Mouse (Mus musculus) kidney, postnatal 36 days (tissue): ENCODE measurements around the gene Sema3f.
A peak's percentile ranks its signal among the peaks of the same experiment; 100 is the strongest.

Source experiments
- DNase-seq, 2 experiments: peaks; one replicate each; pipeline ENCODE4 v3.0.0; 2021 to 2022; ENCODE audit warnings: mixed read lengths in 2 of 2

Sema3f gene

GRCm38 (mm10) chr9:107659551-107659950 lies 50.7 kb downstream of the Sema3f start:
- no peak for DNase-seq

- DNase-seq, result no peak
These were observed 52.2 kb downstream of the Sema3f start for GRCm38 (mm10) chr9:107658096-107658495.

DNA sequence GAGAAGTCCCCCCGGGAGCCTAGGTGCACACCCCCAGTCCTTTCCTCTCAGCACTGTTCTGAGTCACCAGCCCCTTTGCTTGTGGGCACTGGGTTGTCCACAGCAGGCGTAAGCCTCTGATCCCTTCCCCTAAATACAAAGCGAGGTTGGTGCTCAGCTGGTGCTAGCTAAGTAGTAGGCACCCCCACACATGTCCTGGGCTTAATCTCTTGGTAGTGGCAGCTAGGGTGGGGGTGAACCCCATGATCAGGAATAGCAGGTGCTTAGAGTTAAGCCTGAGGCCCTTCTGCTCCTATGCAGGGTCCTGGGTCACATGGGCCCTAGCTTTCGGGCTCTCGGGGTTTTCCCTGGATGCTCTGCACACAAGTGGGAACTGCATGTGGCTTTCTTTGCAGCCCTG lies 53.1 kb downstream of the Sema3f start:
- no peak for DNase-seq

DNA sequence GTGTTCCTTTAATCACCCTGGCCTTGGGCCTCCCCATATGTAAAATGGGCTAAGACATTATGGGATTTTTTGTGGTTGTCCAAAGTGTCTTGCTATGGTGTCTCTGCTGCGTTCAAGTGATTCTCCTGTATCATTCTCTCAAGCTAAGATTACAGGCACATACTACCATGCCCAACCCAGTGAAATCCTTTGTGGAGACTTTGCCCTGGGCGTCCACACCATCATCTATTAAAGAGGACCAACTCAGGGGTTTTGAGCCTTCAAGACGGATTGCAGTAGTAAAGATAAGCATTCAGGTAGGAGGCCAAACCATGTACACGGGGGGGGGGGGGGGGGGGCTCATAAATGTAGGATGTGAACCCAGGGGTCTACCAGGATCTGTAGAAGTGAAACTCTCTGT lies 55.7 kb downstream of the Sema3f start:
- no peak for DNase-seq

- no peak for DNase-seq
These were observed 56.8 kb downstream of the Sema3f start for GRCm38 (mm10) chr9:107653474-107653873.

- DNase-seq, result no peak
These were observed 59.4 kb downstream of the Sema3f start for GRCm38 (mm10) chr9:107650708-107651481.

GRCm38 (mm10) chr9:107650225-107650624 lies 60.0 kb downstream of the Sema3f start:
- no peak for DNase-seq

- no peak for DNase-seq
These were observed 61.5 kb downstream of the Sema3f start for GRCm38 (mm10) chr9:107648767-107649166.

- DNase-seq, result no peak
These were observed 63.3 kb downstream of the Sema3f start for GRCm38 (mm10) chr9:107646975-107647374.

DNA sequence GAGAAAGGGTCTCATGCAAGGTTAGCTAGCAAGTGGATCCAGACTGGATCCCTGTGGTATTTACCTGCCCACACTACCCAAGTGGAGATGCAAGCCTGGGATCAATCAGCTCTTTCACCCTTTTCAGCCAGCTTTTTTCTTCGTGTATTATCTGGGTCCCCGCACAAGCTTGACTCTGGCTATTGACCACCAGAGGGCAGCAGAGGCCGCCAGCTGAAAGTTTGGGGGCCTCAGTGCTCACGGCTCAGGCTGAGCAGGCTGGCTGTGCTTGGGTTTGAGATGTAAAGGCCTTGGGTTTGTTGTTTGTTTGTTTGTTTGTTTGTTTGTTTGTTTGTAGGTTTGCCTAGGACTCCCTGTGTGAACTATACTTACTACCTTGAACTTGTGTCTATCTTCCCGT lies 64.7 kb downstream of the Sema3f start:
- DNase-seq, result peak; percentile 78 to 90

GRCm38 (mm10) chr9:107645153-107645510 lies 65.1 kb downstream of the Sema3f start:
- peak in 1 of 2 experiments; percentile 59 for DNase-seq

- DNase-seq, result peak; percentile 90 to 96
These were observed 65.7 kb downstream of the Sema3f start for GRCm38 (mm10) chr9:107644495-107645152.

DNA sequence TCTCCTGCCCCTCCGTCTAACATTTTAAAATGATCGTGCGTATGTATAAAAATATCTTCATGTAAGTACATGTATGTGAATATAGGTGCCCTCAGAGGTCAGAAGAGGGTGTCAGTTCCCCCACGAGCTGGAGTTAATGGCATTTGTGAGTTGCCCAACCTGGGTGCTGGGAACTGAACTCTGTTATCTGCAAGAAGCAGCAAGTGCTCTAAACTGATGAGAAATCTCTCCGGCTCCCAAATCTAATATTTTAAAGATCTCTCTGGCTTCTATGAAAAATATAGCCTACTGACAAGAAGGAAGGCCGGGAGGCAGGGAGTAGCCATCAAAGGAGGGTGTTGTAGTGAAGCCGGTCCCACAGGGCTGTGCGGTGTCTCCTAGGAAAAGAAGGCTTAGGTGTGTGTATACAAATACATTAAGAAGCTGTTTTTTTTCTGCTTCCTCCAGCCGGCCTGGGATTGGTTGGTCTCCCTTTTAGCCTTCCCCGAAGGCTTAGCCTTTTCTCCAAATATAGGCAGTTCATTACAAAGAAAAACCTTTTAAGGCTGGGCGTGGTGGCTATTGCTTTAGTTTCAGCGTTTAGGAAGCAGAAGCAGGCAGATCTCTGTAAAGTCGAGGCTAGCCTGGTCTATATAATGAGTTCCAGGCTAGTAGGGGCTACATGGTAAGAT lies 66.6 kb downstream of the Sema3f start:
- no peak for DNase-seq

DNA sequence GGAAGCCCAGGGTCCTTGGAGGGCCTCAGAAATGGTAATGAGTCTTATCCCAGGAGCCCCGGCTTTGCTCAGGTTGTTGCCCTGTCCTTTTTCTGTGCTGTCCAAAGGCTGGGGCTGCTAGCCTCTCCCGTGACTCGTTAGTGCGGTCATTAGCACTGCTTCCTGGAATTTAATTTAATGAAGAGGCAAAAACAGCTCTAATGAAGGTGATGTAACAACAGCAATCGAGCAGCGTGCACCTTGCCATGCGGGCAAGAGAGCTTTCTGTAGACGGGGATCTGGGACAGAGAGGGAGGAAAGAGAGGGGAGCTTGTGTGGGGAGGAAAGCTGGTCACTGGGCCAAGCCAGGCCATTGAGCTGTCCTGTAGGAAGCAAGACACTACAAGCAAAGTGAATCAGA lies 68.6 kb downstream of the Sema3f start:
- peak in 1 of 2 experiments; percentile 45 for DNase-seq

DNA sequence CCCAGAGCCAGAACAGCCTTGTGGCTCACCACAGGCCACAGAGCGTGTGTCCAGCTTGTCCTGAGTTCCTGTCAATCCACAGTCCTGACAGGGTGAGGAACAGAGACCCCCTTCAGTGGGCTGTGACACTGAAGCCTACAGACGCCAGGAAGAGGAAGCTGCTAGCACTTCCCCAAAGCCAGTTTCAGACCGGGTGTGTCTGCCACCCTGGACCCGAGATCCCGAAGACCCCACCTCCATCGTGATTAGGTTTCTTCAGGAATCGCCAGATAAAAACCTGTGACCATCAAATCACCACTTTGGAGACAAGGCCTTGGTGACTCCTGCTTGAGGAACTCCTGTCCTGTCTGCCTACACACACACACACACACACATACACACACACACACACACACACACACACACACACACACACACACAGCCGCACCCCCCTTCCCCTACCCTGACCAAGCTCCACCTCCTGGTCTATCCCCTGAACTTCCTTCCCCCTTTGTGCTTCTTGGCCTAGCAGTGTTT lies 70.0 kb downstream of the Sema3f start:
- DNase-seq, result peak; percentile 32 to 41

GRCm38 (mm10) chr9:107637070-107637469 lies 73.2 kb downstream of the Sema3f start:
- no peak for DNase-seq

- DNase-seq, result peak; percentile 97 to 98
These were observed 74.8 kb downstream of the Sema3f start, which contains the start of gene Gnai2 for GRCm38 (mm10) chr9:107635279-107636028. TSS of gene Gnai2 (minus strand) at chr9:107635367.

DNA sequence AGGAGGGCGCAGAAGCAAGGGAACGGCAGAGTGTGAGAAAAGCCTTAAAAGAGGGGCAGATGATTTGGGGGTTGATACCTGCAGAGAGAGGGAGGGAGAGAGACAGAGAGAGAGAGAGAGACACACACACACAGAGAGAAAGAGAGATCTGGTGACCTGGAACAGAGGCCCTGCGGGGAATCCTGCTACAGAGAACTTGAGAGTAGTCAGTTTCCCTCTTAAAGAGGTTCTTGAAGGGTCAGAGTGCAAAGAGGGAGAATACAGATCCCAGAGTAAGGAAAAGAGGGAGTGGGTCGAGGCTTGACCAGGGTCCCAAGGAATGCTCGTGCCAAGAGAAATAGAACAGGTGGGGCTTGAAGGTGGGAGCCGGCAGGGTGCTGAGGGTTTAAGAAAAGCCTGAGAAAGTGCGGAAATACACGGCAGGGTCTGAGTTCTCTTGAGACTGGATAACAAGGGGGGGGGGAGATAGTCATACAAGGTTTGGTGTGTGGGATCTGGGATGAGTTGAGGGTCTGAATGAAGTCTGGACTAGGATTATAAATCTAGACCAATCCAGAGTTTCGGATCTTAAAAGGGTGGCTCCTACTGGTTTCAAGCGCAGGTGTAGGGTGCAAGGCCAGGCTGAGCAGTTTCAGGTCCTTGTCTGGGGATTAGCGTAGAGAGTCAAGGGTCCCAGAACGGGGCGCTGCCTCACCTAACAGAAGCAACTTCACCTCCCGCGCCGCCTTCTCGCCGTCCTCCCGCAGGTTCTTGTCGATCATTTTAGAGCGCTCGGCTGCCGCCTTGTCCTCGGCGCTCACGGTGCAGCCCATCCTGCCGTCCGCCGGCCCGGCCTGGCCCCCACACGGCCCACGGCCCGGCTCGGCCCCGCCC lies 75.6 kb downstream of the Sema3f start:
- DNase-seq, result no peak

DNA sequence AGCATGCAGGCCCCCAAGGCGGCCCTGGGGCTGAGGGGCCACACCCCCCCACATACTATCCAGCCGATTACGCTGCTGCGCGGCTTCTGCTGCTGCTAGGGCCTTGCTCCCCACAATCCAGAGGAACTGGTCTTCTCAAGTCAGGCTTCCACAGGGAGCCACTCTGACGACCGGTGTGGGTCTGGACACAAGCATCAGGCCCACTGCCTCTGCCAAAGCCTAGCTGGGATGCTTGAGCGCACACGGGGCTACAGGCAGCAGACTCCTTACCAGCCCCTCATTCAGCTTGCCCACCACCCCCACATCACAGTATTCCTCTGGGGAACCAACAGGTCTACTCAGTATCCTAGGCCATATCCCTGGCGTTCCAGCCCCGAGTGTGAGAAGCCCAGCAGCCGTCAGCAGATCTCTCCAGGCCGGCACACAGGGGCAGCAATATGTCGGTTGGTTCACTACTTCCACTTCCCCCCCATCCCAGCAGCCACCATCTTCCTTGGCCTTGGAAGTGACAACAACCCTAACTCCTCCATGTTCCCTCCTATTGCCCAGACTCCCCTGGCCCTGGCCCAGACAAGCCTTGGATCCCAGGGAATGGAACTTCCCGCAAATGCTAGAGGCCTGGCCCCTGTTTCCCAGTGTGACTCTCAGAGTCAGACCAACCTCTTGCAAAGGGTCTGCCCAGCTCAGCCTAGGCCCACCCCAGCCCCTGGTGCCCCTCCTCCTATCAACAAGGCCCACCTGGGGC lies 76.4 kb downstream of the Sema3f start:
- peak in 1 of 2 experiments; percentile 58 for DNase-seq

DNA sequence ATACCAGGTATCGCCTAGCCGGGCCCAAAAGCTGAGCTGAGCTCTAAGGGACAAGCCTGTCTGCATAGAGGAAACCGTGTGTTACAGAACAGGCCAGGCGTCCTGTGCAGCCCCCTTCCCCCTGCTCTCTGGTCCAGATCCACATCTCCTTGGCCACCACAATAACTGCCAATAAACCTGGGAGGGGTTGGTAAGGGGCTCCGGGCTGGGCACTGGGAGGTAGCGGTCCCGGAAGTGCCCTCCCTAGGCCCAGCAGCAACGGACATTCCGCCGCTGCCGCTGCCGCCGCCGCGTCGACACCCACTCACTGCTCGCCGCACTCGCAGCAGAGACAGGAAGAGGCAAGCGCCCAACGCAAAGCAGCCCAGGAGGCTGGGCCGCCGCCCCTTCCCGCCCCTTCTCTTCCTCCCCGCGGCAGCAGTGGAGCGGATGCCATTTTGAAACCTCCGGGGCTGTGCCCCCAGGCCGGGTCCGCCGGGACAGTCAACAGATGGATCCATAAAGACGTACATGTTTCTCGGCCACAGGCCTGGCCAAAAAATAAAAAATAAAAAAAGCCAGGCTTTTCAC lies 77.1 kb downstream of the Sema3f start:
- peak; percentile 84 to 87 for DNase-seq

DNA sequence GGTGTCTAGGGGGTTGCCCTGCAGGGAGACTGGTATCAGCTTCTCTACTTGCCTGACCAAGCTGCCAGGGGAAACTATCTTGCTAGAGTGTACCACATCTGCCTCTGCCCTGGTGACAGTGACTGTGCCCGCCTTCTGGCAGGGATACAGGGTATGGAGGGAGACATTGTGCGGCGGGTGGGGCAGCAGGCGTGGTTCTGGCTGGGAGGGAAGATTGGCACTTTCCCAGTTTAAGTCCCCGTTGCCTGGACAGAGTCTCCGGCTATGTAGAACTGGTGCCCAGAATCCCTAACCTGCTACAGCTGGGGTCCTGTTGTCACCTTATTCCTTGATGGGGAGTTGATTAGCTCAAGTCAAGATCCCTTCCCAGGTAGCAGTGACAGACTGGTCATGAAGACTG lies 77.8 kb downstream of the Sema3f start:
- DNase-seq, result peak in 1 of 2 experiments; percentile 61
